Mouse (Mus musculus) thymus, adult 2 months (tissue): ENCODE data around the gene Tldc1.

Experiments
- CTCF ChIP-seq: fragments of 200-500 bp; IDR thresholded peaks from 2 replicates; pipeline ENCODE4 v1.5.1; 2012; ENCODE audit warnings: mild to moderate bottlenecking, control low read depth, low read length, moderate library complexity, borderline replicate concordance; ENCODE audit not compliant: control insufficient read depth, poor library complexity, insufficient read depth; ENCODE audit errors: extremely low read depth
- POLR2A ChIP-seq: fragments of 200-500 bp; IDR thresholded peaks from 2 replicates; pipeline ENCODE4 v1.6.1; 2012; ENCODE audit warnings: mild to moderate bottlenecking, low read length, control low read depth, moderate library complexity; ENCODE audit not compliant: control insufficient read depth, poor library complexity, insufficient read depth; ENCODE audit errors: extremely low read depth

GRCm38 (mm10) chr8:119798965-119799264, 20.7 kb upstream of the Tldc1 start:
- TF ChIP-seq CTCF (no peak), POLR2A (no peak)
